Mouse (Mus musculus) embryo, embryonic 11 days (tissue): Measurements from ENCODE around the gene Gabrg3.
"Not testable (repeated sequence)": the region's sequence is repeated elsewhere in the genome, so short reads cannot be mapped to it uniquely, and the experiment has no call there.

Source experiments
- DNase-seq: peaks from one replicate; pipeline ENCODE4 v3.0.0-alpha.2; 2015

The Gabrg3 gene

DNA sequence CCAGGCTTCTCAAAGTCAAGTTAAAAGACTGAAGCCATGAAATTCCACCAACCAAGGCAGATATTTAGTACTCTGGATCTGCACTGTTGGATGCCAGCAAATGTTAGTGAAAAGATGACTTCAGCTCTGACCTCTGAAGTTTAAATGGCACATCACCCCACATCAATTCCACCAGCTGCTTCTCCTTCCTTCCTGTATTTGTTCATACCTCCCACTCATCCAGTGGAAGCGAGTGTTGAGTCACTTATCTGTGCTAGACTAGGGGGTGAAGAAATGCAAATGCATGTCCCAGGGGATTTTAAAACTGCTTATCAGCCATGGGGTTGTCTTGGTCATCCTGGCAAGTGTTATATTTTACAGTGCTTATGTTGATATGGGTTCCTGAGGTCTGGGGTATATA is 79.7 kb downstream of the Gabrg3 start:
- DNase-seq, result no peak

DNA sequence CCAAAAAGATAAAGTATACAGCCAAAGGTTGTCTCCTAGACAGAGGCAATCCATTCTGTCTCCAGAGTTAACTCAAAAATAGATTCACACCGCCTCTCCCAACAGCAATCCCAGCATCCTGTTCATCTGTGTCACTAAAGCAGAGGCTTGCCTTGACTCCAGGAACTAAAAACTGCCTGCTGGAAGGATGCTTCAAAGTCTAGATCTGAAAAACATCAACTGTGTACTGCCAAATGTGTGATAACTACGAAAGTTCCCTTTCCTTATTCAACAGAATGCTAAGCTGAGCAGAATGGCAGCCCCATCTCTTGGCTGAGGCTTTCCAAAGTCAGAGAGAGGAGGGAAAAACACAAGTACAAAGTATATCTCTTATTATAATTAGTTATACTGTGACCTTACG is 90.3 kb downstream of the Gabrg3 start:
- DNase-seq, result no peak

DNA sequence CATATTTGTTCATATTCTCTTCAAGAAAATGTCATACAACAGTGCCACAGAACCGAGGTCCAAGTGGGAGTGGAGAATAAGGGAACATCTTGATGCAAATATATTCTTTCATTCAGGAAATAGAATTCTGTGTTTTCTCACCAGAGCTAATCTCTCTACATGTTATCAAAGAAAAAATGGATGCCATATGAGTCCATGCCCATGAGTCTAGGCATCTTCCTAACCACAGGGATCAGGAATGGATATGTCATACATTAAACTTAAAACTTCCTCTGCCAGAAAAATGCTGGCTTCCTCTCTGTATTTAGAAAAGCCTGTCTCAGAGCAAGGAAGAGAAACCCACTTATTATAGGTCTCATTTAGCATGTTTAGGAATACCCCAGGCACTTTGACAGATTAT is 92.9 kb downstream of the Gabrg3 start:
- no peak for DNase-seq

DNA sequence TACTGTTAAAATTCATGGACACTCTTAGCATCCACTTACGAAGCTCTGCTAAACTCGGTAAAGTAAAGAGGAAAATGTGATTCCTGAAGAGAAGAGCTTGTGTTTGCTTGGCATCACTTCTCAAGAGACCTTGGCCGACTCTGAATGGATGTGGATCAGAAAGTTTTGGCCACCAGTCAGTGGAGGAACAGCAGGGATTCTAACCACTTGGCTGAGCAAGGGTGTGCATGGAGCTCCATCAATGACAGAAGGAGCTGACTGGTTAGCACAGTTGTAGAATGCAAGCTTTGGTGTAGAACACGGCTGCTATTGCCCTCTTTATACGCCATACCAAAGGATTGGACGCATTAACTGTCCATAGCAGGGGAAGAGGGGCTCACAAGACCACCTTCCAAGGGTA is 93.4 kb downstream of the Gabrg3 start:
- DNase-seq, result no peak

DNA sequence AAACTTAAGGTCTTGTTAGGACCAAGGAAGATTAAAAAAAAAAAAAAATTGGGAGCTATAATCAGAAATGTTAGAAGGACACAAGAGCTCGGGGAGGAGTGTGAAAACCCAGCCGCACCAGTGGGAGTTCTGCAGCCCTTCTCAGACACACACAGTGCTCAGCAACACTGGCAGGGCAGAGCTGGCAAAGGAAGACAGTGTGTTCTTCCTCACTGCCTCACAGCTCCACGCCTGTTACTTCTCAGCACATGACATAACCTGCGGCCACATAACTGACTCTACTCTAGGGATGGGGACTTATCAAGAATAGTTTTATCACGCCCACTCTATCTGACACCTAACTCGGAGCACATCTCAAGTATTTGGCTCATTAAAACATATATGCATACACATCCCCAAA is 103.8 kb downstream of the Gabrg3 start:
- no peak for DNase-seq

DNA sequence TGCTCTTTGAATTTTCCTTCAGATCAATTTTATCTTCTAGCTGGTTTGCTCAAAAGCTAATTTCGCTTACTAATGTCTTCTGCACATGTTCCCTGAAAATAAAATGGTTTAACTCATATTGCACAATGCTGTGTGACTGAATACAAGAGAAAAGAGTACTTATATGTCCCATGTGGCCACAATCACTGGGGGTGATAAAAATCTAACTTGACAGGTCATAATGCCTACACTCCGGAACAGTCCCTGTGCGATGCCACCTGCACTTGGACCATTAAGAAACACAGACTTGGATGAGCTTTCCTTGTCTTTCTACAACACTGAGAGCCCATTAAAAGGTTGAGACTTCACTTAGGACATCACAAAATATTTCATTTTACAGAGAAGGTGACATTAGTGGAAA is 108.1 kb downstream of the Gabrg3 start:
- DNase-seq, result no peak

DNA sequence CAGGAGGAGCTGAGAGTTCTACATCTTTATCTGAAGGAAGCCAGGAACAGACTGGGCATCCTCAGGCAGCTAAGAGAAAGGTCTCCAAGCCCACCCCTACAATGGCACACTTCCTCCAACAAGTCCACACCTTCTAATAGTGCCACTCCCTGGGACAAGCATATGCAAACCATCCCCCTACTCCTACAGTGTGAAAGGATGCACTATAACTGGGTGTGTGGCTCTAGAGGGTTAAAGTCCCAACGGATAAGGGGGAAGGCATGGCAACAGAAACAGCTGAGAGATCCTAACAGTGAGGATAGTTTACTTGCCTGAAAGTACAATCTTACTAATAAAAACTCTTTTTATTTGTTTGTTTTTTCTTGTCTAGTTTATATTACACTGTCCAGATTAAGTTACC is 126.8 kb downstream of the Gabrg3 start:
- no peak for DNase-seq

DNA sequence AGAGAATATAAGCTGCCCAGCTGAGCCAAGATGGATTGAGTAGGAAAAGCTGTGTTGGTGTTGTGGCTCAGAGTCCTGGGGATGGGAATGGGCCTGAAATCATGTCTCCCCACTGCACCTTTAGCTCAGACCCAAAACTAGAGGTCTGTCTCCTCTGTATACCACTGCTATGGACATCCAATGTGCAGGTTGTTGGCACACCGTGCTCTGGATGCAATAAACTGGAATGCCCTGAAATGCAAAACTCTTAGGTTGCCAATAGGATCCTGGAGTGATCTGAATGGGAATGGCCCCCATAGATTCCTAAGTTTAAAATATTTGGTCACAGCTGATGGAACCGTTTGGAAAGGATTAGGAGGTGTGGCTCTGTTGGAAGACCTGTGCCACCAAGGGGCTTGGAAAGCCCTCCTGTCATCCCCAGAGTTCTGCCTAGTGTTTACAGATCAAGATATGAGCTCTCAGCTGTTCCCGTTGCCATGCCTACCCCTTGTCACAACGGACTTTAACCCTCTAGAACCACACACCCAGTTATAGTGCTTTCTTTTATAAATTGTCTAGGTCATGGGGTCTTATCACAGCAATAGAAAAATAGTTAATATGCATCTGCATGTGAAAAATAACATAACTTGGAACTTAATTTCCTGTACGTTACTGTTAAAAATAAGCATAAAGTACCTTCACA is 128.0 kb downstream of the Gabrg3 start:
- DNase-seq, result no peak

DNA sequence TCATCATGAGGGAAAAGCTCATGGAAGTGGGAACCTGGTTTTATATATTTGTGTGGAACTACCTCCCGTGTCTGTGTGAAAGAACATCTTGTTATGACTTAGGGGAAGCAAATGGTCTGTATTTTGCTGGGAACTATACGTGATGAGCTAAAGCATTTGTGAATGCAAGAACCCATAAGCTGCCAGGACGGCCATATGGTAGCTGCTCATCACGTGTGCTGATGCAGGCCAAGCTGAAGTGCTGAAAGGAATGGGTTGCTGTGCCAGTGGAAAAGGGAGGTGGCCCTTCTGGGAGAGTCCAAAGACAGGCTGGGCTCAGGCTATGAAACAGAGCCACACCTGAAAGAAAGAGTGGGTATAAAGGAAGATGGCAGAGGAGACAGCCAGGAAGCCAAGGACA is 143.0 kb downstream of the Gabrg3 start:
- DNase-seq, result no peak

DNA sequence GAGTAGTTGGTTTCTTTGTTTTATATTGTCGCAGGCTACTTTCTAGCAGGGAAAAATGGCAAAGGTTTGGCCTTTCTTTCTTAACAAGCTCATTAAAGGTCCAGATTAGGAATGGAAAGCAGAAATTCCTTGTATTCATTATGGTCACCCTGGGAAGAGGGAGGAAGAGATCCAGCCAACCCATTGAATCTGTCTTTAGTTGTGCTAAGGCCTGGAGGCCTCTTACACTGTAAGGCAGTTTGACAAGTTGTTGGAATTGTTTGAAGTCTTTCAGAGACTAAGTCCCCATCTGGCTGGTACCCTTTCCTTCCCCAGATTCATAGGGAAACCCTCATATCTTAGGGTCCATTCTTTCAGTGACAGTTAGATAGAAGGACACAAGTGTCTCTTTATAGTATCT is 172.9 kb downstream of the Gabrg3 start:
- DNase-seq, result no peak

DNA sequence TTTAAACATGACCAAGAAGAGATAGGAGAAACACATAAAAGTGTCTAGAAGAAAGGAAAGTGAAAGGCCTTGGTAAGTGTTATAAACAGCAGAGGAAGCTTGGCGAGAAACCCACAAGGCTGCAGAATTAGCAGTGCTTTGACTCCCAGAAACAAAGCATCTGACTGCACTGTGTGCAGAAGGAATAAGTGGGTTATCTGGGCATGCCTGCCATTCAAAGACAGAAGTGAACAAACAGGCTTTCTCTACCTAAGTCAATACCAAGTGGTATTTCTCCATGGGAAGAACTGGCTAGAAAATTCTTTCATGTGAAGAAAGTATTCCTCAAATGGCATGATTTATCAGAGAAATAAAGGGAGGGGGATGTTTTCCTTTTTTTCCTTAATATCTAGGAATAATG is 201.0 kb downstream of the Gabrg3 start:
- DNase-seq, result no peak

DNA sequence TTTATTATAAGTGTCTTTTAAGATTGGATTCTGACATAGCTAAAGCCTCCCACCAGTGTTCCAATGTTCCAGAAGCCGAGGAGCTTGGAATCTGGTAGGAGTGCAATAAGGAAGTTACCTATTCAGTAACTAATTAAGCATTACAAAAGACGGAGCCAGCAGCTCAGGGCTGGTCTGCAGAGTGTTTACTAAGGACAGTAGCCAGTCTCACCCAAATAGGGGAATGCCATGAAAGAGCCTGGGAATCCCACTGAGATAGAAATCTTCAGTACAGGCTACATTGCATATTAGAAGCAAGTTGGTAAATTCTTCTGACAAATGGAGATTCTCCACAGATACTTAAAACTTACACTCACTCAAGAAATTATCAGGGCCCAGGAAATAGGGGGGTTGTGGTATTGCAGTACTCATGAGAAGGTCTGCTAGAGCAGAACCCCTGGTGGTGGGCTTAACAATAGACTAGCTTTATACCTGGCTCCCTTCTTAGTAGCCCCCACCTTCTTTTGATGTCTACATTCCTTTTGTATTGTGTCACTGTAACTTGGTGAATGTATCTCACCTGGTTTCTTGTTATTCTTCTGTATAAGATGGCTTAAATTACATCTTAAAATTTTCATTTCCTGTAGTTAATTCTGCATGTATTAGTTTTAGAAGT is 211.0 kb downstream of the Gabrg3 start:
- not testable (repeated sequence) for DNase-seq

DNA sequence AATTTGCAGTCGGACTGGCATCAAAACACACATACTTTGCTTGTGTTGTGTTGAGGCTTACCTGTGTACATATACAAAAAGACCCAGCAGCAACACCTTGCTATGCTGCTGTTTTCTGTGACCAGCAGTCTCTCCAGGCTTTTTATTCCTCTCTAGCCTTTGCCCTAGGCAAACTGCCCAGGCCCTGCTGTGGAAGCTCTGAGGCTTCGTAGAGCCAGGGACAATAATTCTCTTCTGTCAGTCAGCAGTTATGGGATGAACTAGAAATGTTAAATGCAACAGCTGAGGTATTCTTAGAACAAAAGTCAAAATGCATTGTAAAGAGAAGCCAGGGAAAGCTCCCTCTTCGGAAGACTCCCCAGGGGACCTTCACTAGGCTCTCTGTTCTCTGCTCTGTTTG is 220.1 kb downstream of the Gabrg3 start:
- no peak for DNase-seq

DNA sequence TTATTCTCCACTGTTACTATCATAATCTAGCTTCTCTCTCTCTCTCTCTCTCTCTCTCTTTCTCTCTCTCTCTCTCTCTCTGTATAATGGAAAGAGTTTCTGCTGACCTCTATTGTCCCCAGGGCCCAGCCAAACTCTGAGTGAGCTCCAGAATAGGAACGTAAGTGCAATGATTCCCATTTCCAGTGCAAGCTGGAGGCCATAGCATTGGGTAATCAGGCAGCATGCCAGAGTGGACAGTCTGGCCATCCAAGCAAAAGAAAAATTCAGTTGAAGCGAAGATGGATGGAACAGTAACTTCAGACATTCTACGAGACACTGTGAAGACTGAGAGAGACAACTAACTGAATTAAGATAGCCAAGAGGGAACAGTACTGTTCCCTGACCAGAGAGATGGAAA is 228.8 kb downstream of the Gabrg3 start:
- DNase-seq, result no peak

DNA sequence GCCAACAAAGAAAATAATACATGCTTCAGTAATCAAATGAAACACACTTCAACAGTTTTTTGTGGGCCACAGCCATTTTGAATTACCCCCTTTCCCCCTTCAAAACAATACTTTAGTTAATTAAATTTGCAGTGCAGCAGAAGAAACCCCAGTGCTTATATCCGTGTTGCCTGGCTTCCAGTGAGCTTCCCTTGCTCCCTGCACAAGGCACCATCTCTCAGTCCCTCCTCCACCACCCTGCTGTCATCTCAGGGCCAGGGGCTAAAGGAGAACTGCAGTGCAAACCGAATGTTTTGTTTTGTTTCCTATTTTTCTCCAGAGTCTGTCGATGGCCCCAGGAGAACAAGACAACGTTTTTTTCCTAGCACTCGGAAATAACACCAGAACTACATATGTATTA is 233.2 kb downstream of the Gabrg3 start:
- no peak for DNase-seq

DNA sequence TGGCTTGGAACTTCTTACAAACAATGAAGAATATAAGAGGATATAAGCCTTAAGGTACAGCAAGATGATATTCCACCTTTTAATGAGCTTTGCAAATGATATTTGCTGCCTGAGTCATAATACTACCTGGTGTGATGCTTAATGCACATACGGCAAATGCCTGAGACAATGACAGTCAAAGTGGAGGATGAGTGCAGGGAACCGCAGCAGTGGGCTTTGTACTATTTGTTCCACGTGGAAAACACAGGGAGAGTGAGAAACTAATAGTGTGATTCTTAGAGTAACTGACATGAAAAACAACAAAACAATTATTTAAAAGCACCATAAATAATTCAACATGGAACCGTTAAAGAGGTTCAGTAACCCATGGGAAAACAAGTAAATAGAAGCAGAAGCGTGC is 236.2 kb downstream of the Gabrg3 start:
- DNase-seq, result no peak

DNA sequence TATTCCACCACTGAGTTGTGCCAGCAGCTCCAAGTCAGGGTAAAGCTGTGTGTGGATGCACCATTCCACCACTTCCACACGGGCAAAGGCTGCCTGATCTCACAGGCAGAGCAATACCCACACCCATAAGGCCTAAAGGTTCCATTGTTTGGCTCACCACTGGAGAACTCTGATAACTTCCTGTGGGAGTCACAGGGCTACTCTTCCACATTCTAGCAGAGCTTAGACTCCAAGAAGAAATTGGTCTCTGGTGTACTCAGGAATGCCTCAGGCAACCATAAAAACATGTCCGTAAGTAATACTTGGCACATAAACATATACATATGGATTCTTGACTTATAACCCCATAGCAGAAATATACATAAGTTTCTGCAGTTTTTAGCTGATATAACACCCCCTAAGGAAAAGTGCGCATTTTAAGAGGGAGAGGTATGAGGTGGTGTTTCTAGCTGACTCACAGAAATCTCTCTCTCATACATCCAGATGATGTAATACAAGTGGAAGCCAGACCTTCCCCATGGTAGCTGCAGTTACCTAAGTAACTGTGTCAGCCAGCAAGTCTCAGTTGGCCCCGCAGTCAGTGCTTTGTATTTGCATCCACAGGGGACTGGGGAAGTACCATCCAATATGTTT is 248.8 kb downstream of the Gabrg3 start:
- DNase-seq, result no peak

DNA sequence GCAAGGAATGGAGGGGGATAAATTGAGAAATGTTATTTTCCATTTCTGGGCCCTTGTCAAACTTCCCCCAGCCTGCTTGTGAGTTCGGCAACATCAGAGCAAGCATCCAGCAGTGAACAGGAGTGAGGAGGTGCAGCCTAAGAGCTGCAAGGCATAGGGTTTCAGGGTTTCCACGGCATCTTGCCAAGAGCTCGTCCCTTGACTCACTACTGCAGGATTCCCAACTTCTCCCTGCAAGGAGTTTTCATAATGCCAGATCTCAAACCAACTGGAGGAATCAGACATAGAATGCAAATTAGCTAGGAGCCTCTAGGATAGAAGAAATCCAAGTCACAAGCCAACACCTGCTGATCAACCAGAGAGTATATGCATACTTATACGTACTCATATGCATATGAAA is 254.0 kb downstream of the Gabrg3 start:
- DNase-seq, result no peak

DNA sequence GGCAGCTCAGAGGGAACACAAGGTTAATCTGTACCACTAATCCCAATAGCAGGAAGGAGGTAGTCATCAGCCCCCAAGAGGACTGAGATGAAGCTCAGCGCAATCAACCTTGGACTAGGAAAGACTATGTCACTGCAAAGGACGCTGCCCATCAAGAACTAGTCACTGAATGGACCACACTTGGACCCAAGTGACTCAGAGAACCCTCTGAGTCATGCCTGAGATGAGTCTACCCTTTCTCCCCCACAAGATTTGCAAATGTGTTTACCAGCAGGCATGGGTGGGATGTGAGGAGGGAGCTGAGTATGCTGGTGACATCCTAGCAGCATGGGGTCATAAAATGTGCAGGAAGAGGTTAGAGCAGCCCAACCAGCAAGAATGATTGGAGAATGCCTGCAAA is 254.5 kb downstream of the Gabrg3 start:
- no peak for DNase-seq

DNA sequence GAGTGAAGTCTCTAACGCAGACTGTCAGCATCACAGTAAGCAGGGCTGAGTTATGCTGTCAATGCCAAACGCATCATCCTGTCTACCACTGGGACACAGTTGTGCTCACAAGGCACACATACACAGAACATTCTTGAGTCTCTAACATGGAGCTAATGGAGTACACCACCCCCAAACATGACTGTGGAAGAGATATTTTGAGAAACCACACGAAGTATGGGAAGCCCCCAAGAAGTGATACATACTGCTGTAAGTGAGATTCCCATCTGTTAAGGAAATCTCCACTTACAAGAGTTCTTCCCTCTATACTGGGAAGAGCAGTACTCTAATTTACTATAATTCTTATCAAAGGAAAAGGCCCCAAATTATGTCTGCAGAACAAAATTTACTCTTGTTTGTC is 286.9 kb downstream of the Gabrg3 start:
- no peak for DNase-seq

DNA sequence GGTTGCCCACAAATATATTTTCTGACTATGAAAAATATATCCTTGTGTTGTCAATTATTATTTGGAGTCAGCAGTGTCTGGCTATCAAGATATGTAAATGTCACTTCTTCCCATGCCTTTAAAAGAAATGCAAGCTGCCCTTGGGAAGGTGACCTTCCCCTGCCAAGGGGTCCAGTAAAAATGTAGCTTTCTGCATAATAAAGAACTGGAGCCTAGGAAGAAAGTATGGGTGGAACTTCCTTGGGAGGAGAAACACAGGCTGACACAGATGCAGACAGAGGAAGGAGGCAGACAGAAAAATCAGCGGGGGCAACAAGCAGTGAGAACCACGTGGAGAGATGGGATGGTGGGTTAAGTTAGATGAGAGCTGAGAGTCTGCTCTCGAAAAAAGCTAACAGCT is 304.9 kb downstream of the Gabrg3 start:
- DNase-seq, result no peak

DNA sequence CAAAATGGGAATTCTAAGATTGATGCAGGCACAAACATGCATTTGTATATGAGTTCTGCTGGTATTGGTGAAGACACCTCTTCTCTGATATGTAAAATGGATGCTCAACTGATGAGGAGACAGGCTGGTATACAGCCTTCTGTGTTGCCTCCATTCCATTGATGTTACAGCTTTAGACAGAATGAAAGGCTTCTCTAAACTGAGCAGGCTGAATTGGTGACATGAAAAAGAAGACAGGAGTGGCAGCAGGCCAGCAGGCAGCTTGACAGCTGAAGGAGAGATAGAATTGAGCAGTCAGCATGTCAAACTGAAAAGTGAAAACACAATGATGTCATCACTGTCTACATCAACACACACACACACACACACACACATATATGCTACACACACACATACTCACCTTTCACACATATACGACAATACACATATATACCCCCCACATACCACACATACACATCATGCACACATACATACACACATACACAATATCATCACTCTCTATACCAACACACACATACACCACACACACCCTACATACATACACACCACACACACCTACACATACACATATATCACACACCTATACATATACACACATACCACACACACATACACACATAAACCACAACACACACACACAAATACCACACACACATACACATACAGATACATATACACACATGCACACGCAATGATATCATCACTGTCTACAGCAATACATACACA is 315.4 kb downstream of the Gabrg3 start:
- no peak for DNase-seq

DNA sequence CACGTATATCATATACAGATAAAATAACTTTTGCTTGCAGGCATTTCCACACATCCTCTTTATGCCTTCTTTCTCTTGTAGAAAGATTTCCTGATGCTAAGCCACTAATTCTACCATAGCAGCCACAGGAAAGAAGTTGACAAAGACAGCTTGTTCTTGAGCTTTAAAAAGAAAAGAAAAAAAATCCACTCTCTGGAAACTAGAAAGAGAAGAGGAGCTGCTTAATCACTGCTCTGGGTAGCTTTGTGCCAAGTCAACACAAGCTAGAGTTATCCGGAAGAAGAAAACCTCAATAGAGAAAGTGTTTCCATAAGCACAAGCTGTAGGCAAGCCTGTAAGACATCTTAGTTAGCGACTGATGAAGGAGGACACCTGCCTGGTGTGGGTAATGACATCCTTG is 321.6 kb downstream of the Gabrg3 start:
- no peak for DNase-seq
